Mouse (Mus musculus) liver, embryonic 11.5 days (tissue): Measurements from ENCODE around the gene Cnfn. TPM values are rescaled to one million over a fixed set of nuclear protein-coding genes. Genes with fewer than 3 reads are reported as not detected.

ENCODE experiments used
- ATAC-seq: fragments of 200-750 bp; cut with Nextera tagmentation; replicated peaks from 2 replicates; pipeline ENCODE4 v1.8.0; 2017; ENCODE audit warnings: moderate number of reproducible peaks, mild to moderate bottlenecking, moderate TSS enrichment, moderate library complexity; ENCODE audit not compliant: low FRiP score
- DNase-seq: peaks from one replicate; pipeline ENCODE4 v3.0.0-alpha.2; 2017; ENCODE audit warnings: low spot score
- H3K27ac ChIP-seq: fragments of 300-500 bp; sonication (generic); 2 replicates; pipeline ENCODE4 v1.5.1; 2014; ENCODE audit warnings: mild to moderate bottlenecking, low read depth, low read length, control low read depth
- H3K27me3 ChIP-seq: fragments of 300-500 bp; sonication (generic); replicated peaks from 2 replicates; pipeline ENCODE4 v1.6.1; 2014; ENCODE audit warnings: low read length, mixed read lengths; ENCODE audit not compliant: control insufficient read depth, insufficient read depth
- H3K36me3 ChIP-seq: fragments of 300-500 bp; sonication (generic); 2 replicates; pipeline ENCODE4 v1.6.1; 2014; ENCODE audit warnings: mild to moderate bottlenecking, low read length, moderate library complexity, mixed read lengths; ENCODE audit not compliant: control insufficient read depth, insufficient read depth
- H3K4me1 ChIP-seq: fragments of 300-500 bp; sonication (generic); replicated peaks from 2 replicates; pipeline ENCODE4 v1.6.1; 2014; ENCODE audit warnings: low read length, mixed read lengths; ENCODE audit not compliant: control insufficient read depth, insufficient read depth
- H3K4me2 ChIP-seq: fragments of 300-500 bp; sonication (generic); 2 replicates; pipeline ENCODE4 v1.6.1; 2014; ENCODE audit warnings: mild to moderate bottlenecking, control low read depth, moderate library complexity
- H3K4me3 ChIP-seq: fragments of 300-500 bp; sonication (generic); 2 replicates; pipeline ENCODE4 v1.5.1; 2014; ENCODE audit warnings: low read depth, low read length, control low read depth
- H3K9ac ChIP-seq: fragments of 300-500 bp; sonication (generic); 2 replicates; pipeline ENCODE4 v1.6.1; 2014; ENCODE audit warnings: low read depth, low read length, control low read depth
- H3K9me3 ChIP-seq: fragments of 300-500 bp; sonication (generic); 2 replicates; pipeline ENCODE4 v1.6.1; 2016; ENCODE audit warnings: low read length, inconsistent platforms, mixed read lengths; ENCODE audit not compliant: control insufficient read depth
- WGBS: fragments of 180-500 bp; shearing (Covaris S2); extraction: QIAGEN DNeasy Blood & Tissue Kit; methylation state at CpG from one replicate; pipeline ENCODE4 v1.1.7; 2014; 5-methylcytosine and 5-hydroxymethylcytosine counted together
- polyA plus RNA-seq: library from polyadenylated mRNA; unstranded; fragments of >200 nt; fragmentation: Nextera tagmentation; extraction: Ambion mirVana; gene quantifications from 2 replicates; pipeline ENCODE4 v1.2.1, GENCODE M21; 2014

The Cnfn gene
- polyA plus RNA-seq, 1 experiment from 2014 or later, result not detected

- Histone ChIP-seq H3K36me3 (no peaks in the 10 kb centered on the region; the same call in 1 of the 2 replicates), H3K9ac (no peak overlapping the region; the same call in 1 of the 2 replicates), H3K27ac (no peak overlapping the region), H3K4me2 (peak overlapping the region; percentile 92), H3K4me1 (peaks cover 13% of the 10 kb centered on the region), H3K9me3 (no peaks in the 10 kb centered on the region), H3K4me3 (peak overlapping the region; percentile 57), H3K27me3 (no peaks in the 10 kb centered on the region; the same call in 1 of the 2 replicates)
- no peak for DNase-seq
- WGBS, result 49% methylated on average over 18 of the region's 18 CpGs
- ATAC-seq, result peak; percentile 72
Observed at GRCm38 (mm10) chr7:25380392-25381283, 11.1 kb upstream of the Cnfn start.

- 2% methylated on average over 42 of the region's 42 CpGs for WGBS
- Histone ChIP-seq H3K4me2 (peak overlapping the region; percentile 92), H3K4me1 (peaks cover 13% of the 10 kb centered on the region), H3K9me3 (no peaks in the 10 kb centered on the region), H3K9ac (peak overlapping the region; percentile 76), H3K27ac (peak overlapping the region; percentile 43), H3K27me3 (no peaks in the 10 kb centered on the region; the same call in 1 of the 2 replicates), H3K36me3 (no peaks in the 10 kb centered on the region; the same call in 1 of the 2 replicates), H3K4me3 (peak overlapping the region; percentile 57)
- peak; percentile 70 for DNase-seq
- peak; percentile 52 for ATAC-seq
Observed at GRCm38 (mm10) chr7:25379551-25380351, 10.2 kb upstream of the Cnfn start.

DNA sequence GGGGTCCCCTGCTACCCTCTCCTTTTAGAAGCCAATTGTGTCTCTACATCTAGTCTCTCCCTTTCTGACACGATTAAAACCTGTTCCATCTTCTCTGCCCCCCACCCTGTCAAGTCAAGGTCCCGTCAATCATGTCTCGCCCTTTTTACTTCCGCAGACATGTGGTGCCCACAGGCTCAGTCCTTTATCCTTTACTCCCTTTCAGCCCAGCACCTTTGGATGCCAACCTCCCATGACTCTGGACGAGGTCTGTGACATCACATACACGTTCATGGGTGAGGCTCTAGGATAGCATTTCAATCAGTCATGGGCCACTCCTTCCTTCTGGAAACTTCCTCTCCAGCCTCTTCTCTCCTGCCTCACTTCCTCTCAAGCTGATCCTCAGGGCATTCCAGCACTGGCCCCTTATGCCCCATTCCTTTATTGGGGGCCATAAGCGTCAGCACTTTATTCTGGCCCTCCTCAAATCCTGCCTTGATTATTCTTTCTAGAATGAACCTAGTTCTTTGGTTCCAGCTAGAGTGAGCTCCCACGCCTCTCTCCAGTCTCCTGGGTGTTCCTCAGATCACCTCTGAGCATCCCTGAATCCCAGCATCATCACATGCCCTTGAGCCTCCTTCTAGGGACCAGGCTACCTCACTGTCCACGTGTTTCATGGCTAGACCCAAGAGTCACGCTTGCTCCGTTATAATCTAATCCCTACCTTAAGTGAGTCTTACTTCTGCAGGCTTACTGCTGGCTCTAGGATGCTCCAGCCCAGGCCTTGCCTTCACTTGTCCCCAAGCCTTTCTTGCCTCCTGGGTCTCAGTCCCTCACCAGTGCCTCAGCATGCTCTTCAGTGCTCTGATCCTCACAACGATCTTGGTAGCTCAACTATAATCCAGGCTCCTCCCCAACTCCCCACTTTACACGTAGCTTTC is 8.9 kb upstream of the Cnfn start:
- Histone ChIP-seq H3K4me2 (no peak overlapping the region), H3K36me3 (no peaks in the 10 kb centered on the region; the same call in 1 of the 2 replicates), H3K27ac (no peak overlapping the region), H3K27me3 (no peaks in the 10 kb centered on the region; the same call in 1 of the 2 replicates), H3K4me3 (no peak overlapping the region), H3K4me1 (peaks cover 13% of the 10 kb centered on the region), H3K9me3 (no peaks in the 10 kb centered on the region), H3K9ac (no peak overlapping the region)
- ATAC-seq, result no peak
- DNase-seq, result no peak
- WGBS, result 79% methylated on average over 13 of the region's 13 CpGs

- H3K27me3 ChIP-seq, result no peaks in the 10 kb centered on the region; the same call in 1 of the 2 replicates
- 47% methylated on average over 8 of the region's 8 CpGs for WGBS
- no peaks in the 10 kb centered on the region for H3K36me3 ChIP-seq
- DNase-seq, result no peak
- ATAC-seq, result no peak
- peak overlapping the region; percentile 54 for H3K4me2 ChIP-seq
- H3K4me1 ChIP-seq, result peaks cover 13% of the 10 kb centered on the region
- no peaks in the 10 kb centered on the region for H3K9me3 ChIP-seq
- no peak overlapping the region for H3K27ac ChIP-seq
- 0 out of 2 replicates have a peak overlapping the region, but pooled peaks have one; percentile 10 for H3K9ac ChIP-seq
- peak overlapping the region; percentile 17 for H3K4me3 ChIP-seq
Observed at GRCm38 (mm10) chr7:25377100-25377700, 7.7 kb upstream of the Cnfn start.

DNA sequence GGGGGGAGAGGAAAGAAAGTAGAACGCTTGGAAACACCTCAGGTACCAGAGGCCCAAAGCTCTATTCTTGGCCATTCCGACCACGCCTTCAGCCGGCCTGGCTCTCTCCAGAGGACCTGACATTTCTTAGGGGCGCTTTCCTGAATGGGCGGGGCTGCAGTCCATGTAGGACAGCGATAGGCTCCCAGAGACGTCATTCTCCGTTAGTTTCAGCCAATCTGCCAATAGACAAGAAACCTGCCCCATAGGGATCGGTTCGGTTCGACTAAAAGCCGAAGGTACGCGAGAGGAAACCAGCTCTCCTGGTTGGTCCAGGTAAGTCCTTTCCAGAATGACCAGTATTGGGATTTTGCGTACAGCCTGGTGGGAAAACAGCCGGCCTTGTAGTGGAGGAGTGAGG is 7.0 kb upstream of the Cnfn start:
- Histone ChIP-seq H3K9ac (0 out of 2 replicates have a peak overlapping the region, but pooled peaks have one; percentile 10), H3K27ac (no peak overlapping the region), H3K4me3 (peak overlapping the region; percentile 17), H3K9me3 (no peaks in the 10 kb centered on the region), H3K4me2 (peak overlapping the region; percentile 54), H3K36me3 (no peaks in the 10 kb centered on the region), H3K4me1 (peaks cover 13% of the 10 kb centered on the region), H3K27me3 (no peaks in the 10 kb centered on the region; the same call in 1 of the 2 replicates)
- peak; percentile 63 for ATAC-seq
- DNase-seq, result peak; percentile 68
- WGBS, result 5% methylated on average over 17 of the region's 17 CpGs

DNA sequence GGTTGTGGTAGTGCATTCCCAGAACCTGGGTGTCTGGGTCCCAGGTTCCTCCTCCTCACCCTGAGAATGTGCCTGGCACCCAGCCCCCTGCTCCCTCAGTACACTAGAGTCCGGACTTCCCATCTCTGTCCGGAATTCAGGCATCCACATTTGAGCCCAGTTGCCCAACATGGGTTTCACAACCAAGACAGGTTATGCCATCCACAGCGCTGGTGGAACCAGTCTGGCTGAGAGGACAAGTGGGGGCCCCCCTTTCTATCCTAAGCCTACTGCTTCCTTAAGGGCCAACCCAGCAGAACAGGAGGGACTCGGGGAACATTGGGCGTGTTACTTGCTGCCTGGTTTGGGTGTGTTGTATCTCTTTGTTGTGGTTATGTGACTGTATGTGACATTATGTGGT is 2.9 kb upstream of the Cnfn start:
- no peaks in the 10 kb centered on the region for H3K9me3 ChIP-seq
- no peak overlapping the region for H3K4me2 ChIP-seq
- 73% methylated on average over 5 of the region's 5 CpGs for WGBS
- no peak for ATAC-seq
- H3K9ac ChIP-seq, result no peak overlapping the region
- no peak overlapping the region for H3K27ac ChIP-seq
- H3K4me3 ChIP-seq, result no peak overlapping the region
- no peaks in the 10 kb centered on the region for H3K36me3 ChIP-seq
- peaks cover 6% of the 10 kb centered on the region; the same call in 1 of the 2 replicates for H3K4me1 ChIP-seq
- no peak for DNase-seq
- H3K27me3 ChIP-seq, result peaks cover 28% of the 10 kb centered on the region

DNA sequence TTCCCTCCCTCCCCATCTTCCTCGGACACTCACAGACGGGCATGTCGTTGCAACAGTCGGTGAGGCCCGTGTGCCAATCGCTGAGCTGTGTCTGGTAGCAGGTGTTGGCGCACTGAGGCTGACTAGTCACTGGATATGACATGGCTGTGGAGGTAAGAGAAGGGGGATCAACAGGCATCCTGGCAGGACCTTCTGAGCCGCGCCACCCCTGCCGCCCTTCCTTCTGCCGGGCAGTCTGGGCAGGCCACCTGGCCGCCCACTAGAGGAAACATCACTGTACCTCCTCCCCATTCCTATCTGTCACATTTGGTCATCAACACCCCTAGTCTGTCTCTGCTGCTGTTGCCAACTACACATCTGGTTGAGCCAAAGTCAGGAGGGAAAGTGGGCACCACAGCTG is 1.2 kb downstream of the Cnfn start:
- H3K9me3 ChIP-seq, result no peaks in the 10 kb centered on the region
- H3K4me3 ChIP-seq, result no peak overlapping the region
- WGBS, result 22% methylated on average over 12 of the region's 12 CpGs
- H3K4me1 ChIP-seq, result peaks cover 3% of the 10 kb centered on the region; the same call in 1 of the 2 replicates
- DNase-seq (no peak), ATAC-seq (no peak)
- no peak overlapping the region for H3K4me2 ChIP-seq
- peaks cover 51% of the 10 kb centered on the region for H3K27me3 ChIP-seq
- H3K36me3 ChIP-seq, result peaks cover 5% of the 10 kb centered on the region; the same call in 1 of the 2 replicates
- no peak overlapping the region for H3K9ac ChIP-seq
- H3K27ac ChIP-seq, result no peak overlapping the region
